Mouse (Mus musculus) adrenal gland, postnatal 36 days (tissue): Measurements from ENCODE around the gene Sept1. TPM values are rescaled to one million over a fixed set of nuclear protein-coding genes. Genes with fewer than 3 reads are reported as not detected.
A peak's percentile ranks its signal among the peaks of the same experiment; 100 is the strongest.
"Not testable (repeated sequence)": the region's sequence is repeated elsewhere in the genome, so short reads cannot be mapped to it uniquely, and the experiment has no call there.

ENCODE experiments used
- DNase-seq, 2 experiments: peaks; one replicate each; pipeline ENCODE4 v3.0.0; 2021; ENCODE audit warnings: mixed read lengths in 1 of 2
- total RNA-seq, 2 experiments: library from RNA; stranded (reverse); gene quantifications; 2 replicates each; pipeline ENCODE4 v1.2.3; 2021

Gene Sept1
- total RNA-seq, 2 experiments from 2014 or later, result 5.6 to 7.9 TPM

DNA sequence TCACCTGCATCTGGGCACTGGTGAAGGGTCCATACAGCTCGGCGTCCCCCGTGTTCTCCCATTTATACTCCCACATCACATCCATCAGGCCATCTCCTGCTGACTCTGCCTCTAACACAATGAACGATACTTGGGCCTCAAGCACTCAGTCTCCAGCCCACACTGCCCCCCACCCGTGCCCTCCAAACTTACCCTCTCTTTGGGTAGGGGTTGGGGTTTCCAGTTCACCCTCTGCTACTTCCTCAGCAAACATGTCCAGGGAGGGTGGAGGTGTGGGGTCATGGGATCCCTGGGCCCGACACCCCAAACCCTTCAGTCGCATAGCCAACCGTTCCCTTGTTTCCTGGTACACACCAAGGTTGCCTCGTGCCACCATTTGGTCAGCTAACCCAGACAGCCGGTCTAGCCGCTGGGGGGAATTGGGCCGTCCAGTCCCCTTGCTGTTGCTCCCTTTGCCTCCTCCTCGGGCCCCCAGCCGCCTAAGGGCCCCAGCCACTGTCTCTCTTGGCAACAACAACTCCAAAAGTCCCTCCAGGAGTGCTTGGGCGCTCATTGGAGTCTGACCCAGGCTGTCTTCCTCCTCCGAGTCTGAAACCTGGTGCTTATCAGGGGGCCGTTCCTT lies 38.8 kb downstream of the Sept1 start:
- DNase-seq, result no peak

DNA sequence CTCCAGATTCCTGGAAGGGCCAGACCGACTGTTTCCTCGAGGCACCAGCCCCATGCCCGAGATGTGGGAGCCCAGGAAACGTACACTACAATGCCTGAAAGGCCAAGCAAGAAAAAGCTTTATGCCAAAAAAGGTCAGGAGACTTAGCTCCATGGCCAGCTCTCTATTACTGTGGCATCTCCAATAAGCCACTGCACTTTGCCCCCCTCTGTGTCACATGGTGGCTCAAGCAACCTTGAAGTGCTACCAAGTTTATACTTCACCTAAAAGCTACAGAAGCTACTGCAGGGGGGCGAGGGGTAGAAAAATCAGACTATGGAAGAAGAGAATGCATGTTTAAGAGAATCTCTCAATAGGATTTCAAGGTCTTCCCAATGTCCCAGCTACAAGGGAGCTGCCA lies 39.9 kb downstream of the Sept1 start:
- no peak for DNase-seq

DNA sequence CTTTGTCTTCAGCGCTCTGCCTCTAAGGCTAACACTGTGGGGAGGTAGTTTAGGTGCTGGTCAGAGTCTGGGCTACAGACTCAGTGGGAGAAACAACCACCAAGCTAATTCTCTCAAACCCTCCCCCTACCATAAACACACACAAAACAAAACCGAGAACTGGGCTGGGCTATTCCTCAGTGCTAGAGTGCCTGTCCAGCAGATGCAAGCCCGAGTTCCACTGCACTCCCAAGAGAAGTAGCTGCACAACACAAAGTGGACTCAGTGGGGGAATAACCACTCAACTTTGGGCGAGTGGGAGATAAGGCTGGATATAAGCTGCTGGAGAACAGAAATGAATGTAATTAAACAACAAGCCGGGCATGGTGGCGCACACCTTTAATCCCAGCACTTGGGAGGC lies 42.3 kb downstream of the Sept1 start:
- DNase-seq, result no peak

DNA sequence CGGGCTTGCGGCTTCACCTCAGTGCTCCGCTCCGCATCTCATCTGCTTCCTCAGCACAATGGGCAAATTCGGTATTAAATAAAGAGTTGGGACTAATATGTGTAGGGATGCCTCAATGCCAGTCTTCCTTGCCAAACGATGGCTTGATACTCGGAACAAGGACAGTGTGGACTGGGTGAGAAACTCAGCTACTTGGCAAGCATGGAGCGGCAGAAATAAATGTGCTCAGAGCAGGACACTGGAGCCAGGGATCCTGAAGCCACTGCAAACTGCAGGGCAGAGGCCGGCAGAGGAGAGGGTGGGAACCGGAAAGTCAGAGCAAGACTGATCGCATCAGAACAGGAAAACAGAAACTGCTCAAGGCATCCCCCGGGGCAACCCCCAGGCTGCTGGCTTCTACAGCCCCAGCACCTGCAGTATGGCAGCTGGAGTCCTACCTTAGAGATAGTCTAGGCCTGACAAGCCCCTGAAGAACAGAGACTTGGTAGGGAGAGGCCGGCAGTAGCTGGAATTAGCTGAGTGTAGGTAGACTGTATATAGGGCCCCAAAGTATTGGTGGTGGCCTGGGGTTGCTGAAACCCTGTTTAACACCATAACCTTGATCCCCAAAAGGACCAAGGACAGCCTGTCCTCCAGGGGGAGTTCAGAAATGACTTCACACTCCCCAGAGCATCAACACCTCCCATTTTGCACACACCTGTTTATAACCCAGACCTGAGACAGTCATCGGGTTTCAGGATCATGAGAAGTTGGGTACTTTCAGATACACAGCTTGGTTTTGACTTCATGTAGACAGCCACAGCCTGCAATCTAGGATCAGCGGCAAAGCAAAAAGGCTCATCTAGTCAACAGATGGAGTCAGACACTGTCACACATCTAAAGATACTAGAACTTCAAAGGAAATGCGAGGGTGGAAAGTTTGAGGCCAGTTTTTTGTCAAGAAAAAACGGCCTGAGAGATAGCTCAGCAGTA lies 44.3 kb downstream of the Sept1 start:
- no peak for DNase-seq

DNA sequence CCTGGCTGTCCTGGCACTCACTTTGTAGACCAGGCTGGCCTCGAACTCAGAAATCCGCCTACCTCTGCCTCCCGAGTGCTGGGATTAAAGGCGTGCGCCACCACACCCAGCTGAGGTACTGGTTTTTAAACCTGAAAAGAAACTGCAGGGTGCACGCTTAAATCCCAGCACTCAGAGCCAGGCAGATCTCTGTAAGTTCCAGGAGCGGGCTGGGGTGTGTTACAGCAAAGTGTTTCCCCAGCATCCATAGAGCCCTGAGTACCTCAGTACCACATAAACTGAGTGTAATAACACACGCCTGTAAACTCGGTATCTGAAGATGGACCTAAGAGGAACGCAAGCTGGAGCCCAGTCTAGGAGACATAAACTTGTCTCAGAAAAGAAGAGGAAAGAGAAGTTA lies 45.6 kb downstream of the Sept1 start:
- no peak for DNase-seq

DNA sequence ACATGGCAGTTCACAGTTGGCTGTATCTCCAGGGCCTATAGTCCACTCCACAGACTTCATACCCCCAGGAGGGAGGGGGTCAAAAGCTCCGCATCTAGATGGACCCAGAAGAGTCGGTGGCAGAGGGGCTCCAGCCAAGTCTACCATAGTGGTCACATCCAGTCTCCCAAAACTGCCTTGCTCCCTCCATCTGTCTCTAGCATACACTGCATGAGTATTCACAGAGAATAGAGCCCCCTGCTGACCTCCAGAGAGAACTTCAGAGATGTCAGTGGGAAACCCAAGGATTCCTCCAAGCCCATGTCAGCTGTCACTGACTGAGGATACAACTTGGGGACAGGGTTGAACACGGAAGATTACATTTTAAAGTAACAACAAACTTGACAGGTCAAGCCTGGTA lies 47.3 kb downstream of the Sept1 start:
- DNase-seq, result peak in 1 of 2 experiments; percentile 37

DNA sequence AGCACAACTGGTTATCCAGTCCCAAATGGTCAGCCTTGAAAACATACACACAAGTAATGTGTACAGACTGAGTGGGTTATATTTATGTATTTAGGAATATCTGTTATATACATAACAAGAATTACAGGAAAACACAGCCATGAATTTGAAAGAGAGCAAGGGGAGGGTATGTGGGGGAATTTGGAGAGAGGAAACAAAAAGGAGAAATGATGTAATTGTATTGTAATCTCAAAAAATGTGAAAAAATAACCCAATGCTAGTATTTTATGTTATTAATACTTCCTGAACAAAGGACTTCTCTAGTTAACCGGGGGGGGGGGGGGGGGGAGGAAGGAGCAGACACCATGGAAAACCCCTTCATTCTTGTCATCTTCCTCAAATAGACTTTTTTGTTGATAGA lies 48.2 kb downstream of the Sept1 start:
- no peak for DNase-seq

DNA sequence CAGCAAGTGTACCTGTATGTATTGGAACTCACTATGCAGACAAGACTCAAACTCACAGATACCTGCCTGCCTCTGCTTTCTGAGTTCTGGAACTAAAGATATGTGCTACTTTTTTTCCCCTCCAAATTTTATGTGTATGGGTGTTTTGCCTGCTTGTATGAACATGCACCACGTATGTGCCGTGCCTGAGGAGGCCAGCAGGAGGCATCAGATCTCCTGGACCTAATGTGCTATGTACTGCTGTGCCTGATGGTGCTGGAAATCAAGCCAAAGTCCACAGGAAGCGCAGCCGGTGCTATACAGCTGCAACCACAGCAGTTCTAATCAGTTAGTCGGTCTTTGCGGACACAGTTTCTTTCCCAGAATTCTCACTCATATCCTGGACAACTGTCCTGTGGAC lies 49.1 kb downstream of the Sept1 start:
- peak in 1 of 2 experiments; percentile 34 for DNase-seq

DNA sequence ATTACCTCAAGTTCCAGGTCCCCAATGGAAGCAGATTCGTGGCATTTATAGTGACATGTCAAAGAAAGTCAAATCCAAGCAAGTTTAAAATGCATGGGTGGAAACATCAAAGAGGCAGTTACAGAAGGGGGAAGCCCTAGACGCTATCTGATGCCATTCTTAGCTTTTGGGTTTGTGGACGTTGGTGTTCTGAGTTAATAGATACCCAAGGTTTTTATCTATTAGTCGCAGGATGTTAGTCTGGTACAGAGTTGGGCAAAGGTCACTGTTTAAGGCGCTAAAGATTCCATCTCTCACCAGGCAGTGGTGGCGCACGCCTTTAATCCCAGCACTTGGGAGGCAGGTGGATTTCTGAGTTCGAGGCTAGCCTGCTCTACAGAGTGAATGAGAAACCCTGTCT lies 49.6 kb downstream of the Sept1 start:
- no peak for DNase-seq

DNA sequence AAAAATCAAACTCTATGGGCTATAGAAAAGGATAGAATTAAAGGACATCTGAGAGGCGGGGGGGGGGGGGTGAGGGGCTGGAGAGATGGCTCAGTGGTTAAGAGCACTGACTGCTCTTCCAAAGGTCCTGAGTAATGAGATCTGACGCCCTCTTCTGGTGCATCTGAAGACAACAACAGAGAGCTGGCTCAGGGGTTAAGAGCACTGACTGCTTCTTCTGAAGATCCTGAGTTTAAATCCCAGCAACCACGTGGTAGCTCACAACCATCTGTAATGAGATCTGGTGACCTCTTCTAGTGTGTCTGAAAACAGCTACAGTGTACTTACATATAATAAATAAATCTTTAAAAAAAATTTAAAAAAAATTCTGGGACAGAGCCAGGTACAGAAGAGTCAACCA lies 51.2 kb downstream of the Sept1 start:
- DNase-seq, result not testable (repeated sequence)

DNA sequence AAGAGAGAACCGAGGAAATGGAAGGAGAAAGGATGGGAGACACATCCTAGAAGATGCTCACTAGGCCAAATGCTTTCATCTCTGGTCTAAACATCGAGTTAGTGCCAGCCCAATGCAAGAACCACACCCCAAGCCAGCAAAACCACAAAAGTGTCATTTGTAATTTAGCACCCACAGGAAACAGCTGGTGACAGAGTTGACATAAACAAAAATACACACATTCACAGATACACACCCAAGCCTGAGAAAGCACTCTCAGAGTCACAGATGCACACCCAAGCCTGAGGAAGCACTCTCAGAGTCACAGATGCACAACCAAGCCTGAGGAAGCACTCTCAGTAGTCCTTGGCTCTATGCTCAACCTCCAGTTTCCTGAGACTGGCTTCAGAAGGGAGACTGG lies 52.1 kb downstream of the Sept1 start:
- no peak for DNase-seq

DNA sequence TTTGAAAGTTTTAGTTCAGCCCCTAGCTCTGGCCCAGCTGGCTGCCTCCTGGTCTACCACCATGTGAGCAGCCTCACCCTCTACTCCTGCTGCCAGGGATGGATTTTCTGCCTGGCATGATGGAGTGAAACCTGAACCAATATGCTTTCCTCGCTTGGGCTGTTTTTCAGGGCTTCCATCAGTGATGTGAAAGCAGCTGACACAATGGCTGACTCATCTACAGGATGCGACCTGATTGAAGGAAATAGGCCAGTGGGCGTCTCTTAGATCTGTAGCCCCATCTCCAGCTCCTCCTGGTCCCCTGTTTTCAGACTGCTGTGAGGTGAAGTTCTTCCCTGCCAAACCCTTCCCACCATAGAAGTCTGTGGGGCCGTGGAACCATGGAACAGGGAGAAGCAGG lies 56.0 kb downstream of the Sept1 start:
- no peak for DNase-seq

DNA sequence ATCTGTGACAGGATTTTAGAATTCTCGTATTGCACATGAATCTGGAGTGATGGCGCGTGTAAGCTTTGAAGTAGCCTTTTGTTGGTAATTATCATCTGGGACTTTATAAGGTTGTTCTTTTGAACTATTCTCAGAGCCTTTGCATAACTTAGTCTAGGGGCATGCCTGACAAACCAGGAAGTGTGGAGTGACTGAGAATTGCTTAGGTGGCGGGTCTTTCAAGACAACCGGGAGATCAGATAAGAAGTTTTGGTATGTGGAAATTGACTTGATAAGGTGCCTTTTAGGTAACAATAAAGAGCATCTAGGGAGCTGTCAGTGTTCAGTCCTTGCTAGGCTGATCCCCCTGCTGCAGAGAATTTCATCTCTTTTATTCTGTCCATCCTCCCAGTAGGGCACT lies 66.4 kb downstream of the Sept1 start:
- no peak for DNase-seq

DNA sequence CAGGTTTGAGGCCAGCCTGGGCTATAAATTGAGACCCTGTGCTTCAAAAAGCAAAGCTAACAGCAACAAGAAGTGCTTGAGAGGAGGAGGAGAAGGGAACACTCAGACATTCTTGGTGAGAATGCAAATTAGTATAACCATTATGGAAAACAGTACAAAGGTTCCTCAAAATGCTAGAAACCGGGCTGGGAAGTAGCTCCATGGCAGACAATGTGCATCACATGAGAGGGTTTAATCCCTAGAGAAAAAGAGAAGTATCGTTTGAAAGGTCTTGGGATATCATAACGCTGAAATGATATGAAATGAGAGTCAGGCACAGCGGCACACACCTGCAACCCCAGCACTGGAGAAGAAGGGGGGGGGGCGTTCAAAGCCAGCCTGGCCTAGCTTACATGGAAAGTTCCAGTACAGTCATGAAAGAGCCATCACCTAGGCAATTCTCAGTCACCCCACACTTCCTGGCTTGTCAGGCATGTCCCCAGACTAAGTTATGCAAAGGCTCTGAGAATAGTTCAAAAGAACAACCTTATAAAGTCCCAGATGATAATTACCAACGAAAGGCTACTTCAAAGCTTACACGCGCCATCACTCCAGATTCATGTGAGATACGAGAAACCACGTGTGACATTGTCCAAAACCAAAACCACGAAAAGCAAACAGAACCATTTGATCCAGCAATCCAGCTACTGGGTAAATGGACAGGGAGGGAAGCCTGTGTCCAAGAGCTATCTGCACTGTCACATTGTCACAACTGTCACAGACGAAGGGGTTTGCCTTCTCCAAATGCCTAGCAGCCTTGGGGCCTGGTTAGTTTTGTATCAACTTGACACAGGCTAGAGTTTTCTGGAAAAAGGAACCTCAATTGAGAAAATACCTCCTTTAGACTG lies 67.1 kb downstream of the Sept1 start:
- DNase-seq, result no peak

Other genes starting within 250 kb of the Sept1 start
- gene Mvp, start 218.5 kb downstream of the Sept1 start, total RNA-seq, result 100 to 1,000 TPM; 102 to 129 TPM
- gene Pagr1b, start 216.6 kb downstream of the Sept1 start, total RNA-seq, result 1 to 10 TPM in 1 of 2 experiments, not detected in 1; 3.0 TPM
- 10 to 100 TPM in 1 of 2 experiments, 1 to 10 TPM in 1; 4.4 to 15.1 TPM for gene Pagr1a, start 215.8 kb downstream of the Sept1 start, total RNA-seq
- gene Gm42742, start 212.0 kb downstream of the Sept1 start, total RNA-seq, result 10 to 100 TPM; 28.9 to 29.6 TPM
- 1 to 10 TPM; 1.9 to 2.9 TPM for gene Prrt2, start 211.9 kb downstream of the Sept1 start, total RNA-seq
- 100 to 1,000 TPM; 120 to 126 TPM for gene Maz, start 206.1 kb downstream of the Sept1 start, total RNA-seq
- 1 to 10 TPM; 5.7 to 6.8 TPM for gene Kif22, start 190.7 kb downstream of the Sept1 start, total RNA-seq
- not detected for gene Zg16, start 145.8 kb downstream of the Sept1 start, total RNA-seq
- gene AI467606, start 141.8 kb downstream of the Sept1 start, total RNA-seq, result 1 to 10 TPM in 1 of 2 experiments, under 1 TPM in 1; 0.89 to 1.1 TPM
- under 1 TPM; 0.26 to 0.40 TPM for gene Qprt, start 110.9 kb downstream of the Sept1 start, total RNA-seq
- gene Spn, start 95.3 kb downstream of the Sept1 start, total RNA-seq, result 1 to 10 TPM in 1 of 2 experiments, under 1 TPM in 1; 0.70 to 1.3 TPM
- gene Cd2bp2, start 37.1 kb downstream of the Sept1 start, total RNA-seq, result 10 to 100 TPM; 59.3 to 61.0 TPM
- 10 to 100 TPM; 40.7 to 48.4 TPM for gene Tbc1d10b, start 24.7 kb downstream of the Sept1 start, total RNA-seq
- gene Mylpf, start 24.2 kb downstream of the Sept1 start, total RNA-seq, result 1 to 10 TPM; 1.9 to 2.7 TPM
- gene Zfp553, start 69 bp downstream of the Sept1 start, total RNA-seq, result 10 to 100 TPM; 10.1 to 11.9 TPM
- gene Zfp771, start 11.1 kb upstream of the Sept1 start, total RNA-seq, result 10 to 100 TPM; 28.0 to 34.2 TPM
- gene Dctpp1, start 27.6 kb upstream of the Sept1 start, total RNA-seq, result 10 to 100 TPM; 27.8 to 49.1 TPM
- gene Sephs2, start 40.9 kb upstream of the Sept1 start, total RNA-seq, result 100 to 1,000 TPM in 1 of 2 experiments, 10 to 100 TPM in 1; 65.9 to 128 TPM
- 1 to 10 TPM; 1.1 to 1.8 TPM for gene Itgal, start 63.1 kb upstream of the Sept1 start, total RNA-seq
- 10 to 100 TPM; 25.9 to 26.1 TPM for gene Zfp768, start 112.5 kb upstream of the Sept1 start, total RNA-seq
- gene Zfp747, start 142.9 kb upstream of the Sept1 start, total RNA-seq, result 10 to 100 TPM; 10.7 to 12.2 TPM
- gene 9130019O22Rik, start 154.0 kb upstream of the Sept1 start, total RNA-seq, result 1 to 10 TPM; 4.7 to 5.2 TPM
- 1 to 10 TPM; 8.7 to 9.9 TPM for gene E430018J23Rik, start 160.5 kb upstream of the Sept1 start, total RNA-seq
- 1 to 10 TPM; 6.4 to 7.9 TPM for gene Zfp764, start 173.7 kb upstream of the Sept1 start, total RNA-seq
- 10 to 100 TPM; 12.7 to 12.8 TPM for gene Zfp688, start 188.9 kb upstream of the Sept1 start, total RNA-seq
- 1 to 10 TPM; 3.8 to 4.4 TPM for gene Zfp689, start 216.0 kb upstream of the Sept1 start, total RNA-seq
- 10 to 100 TPM; 44.3 to 48.3 TPM for gene Prr14, start 226.5 kb upstream of the Sept1 start, total RNA-seq
- gene Fbrs, start 246.1 kb upstream of the Sept1 start, total RNA-seq, result 10 to 100 TPM; 56.5 to 66.7 TPM